Mouse (Mus musculus) ES-Bruce4 (cell line): ENCODE results near the gene Pcsk5.

ENCODE experiments used
- CTCF ChIP-seq: IDR thresholded peaks from one replicate; pipeline ENCODE4 v1.8.1; 2011; ENCODE audit warnings: low read depth, low read length
- EP300 ChIP-seq: IDR thresholded peaks from 2 replicates; pipeline ENCODE4 v1.6.1; 2011; ENCODE audit warnings: low read depth, low read length; ENCODE audit not compliant: insufficient read depth
- POLR2A ChIP-seq: IDR thresholded peaks from one replicate; pipeline ENCODE4 v1.8.1; 2011; ENCODE audit warnings: low read length; ENCODE audit not compliant: insufficient read depth

DNA sequence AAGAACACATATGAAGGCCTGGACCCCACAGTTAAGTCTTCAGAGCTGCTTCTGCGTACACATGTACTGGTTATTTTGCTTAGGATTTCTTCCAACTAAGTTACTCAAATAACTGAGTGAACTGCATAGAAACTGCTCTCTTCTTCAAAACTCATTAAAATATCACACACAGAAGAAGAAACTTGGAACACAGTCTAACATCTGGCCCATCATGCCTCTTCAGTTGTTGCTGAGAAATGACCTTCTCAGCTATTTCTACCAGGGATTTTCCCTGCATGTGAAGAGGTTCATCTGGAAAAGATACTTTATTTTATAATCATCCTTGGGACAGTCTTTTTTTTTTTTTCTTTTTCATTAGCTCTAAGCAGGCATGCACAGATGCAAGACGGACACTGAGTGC, 231.3 kb downstream of the Pcsk5 start:
- TF ChIP-seq CTCF = no peak
- no peak for TF ChIP-seq POLR2A
- no peak for TF ChIP-seq EP300
